ENCODE assay signal across 8 mouse cellular contexts in genomic region chr15:79928316-79928715, GRCm38 (mm10). TPM values are rescaled to one million over a fixed set of nuclear protein-coding genes. Genes with fewer than 3 reads are reported as not detected.
A peak's percentile ranks its signal among the peaks of the same experiment; 100 is the strongest.
DNase-seq lines count a peak whose midpoint lies in the region; ATAC-seq and TF ChIP-seq lines count a peak whose summit lies in the region.

No protein-coding gene starts in this region.

- H3K27me3 ChIP-seq in thymus, adult 2 months (ENCODE audit: control insufficient read depth, insufficient read depth, low read length) = peaks cover under 1% of the 10 kb centered on the region; the same call in 1 of the 2 replicates
- peaks cover 29% of the 10 kb centered on the region for H3K27me3 ChIP-seq in liver, embryonic 12.5 days (replicated peaks)

- no peak for ATAC-seq in liver, embryonic 12.5 days

- intact Hi-C loops in gastrocnemius, postnatal 36 days (cut with DNase I) = loop anchor here (5.0 kb wide), 1 partner anchor 96 kb away; the partner anchor contains the start of genes Cbx6 and Npcd

- TF ChIP-seq POLR2A in thymus, adult 2 months (IDR thresholded peaks at IDR 0.05; ENCODE audit: control insufficient read depth, extremely low read depth, insufficient read depth, low read length, poor library complexity) = no peak

- TF ChIP-seq CTCF in thymus, adult 2 months (IDR thresholded peaks at IDR 0.05; ENCODE audit: borderline replicate concordance, control insufficient read depth, extremely low read depth, insufficient read depth, low read length, poor library complexity) = no peak

- H3K4me1 ChIP-seq in thymus, adult 2 months (replicated peaks; ENCODE audit: control insufficient read depth, insufficient read depth, low read length) = peaks cover 36% of the 10 kb centered on the region
- peaks cover 47% of the 10 kb centered on the region for H3K4me1 ChIP-seq in liver, embryonic 12.5 days

- WGBS in thymus, adult 2 months = 96% methylated on average over 3 of the region's 3 CpGs
- WGBS in liver, embryonic 12.5 days (ENCODE audit: insufficient replicate concordance) = 77% methylated on average over 3 of the region's 3 CpGs

- H3K27ac ChIP-seq in thymus, adult 2 months (ENCODE audit: control insufficient read depth, insufficient read depth, low read length) = peak overlapping the region; percentile 86
- peak overlapping the region; percentile 93 for H3K27ac ChIP-seq in liver, embryonic 12.5 days

- H3K4me2 ChIP-seq in liver, embryonic 12.5 days = peak overlapping the region; percentile 77

- no peaks in the 10 kb centered on the region for H3K9me3 ChIP-seq in liver, embryonic 12.5 days (replicated peaks)

- H3K9ac ChIP-seq in liver, embryonic 12.5 days = peak overlapping the region; percentile 80

- peak; percentile 2 for DNase-seq in gastrocnemius, postnatal 10 days
- DNase-seq in gastrocnemius, postnatal 36 days = no peak
- no peak for DNase-seq in thymus, adult 2 months
- DNase-seq in thymus, postnatal 25 days = no peak
- DNase-seq in embryo, embryonic 9.5 days (ENCODE audit: extremely low spot score) = no peak
- no peak for DNase-seq in urinary bladder, postnatal 14 days (ENCODE audit: low spot score)
- no peak for DNase-seq in cerebellum, postnatal 25 days

- no peaks in the 10 kb centered on the region for H3K36me3 ChIP-seq in thymus, adult 2 months (ENCODE audit: control insufficient read depth, insufficient read depth, low read length)
- H3K36me3 ChIP-seq in liver, embryonic 12.5 days = no peaks in the 10 kb centered on the region

- no peak overlapping the region for H3K4me3 ChIP-seq in thymus, adult 2 months (ENCODE audit: control insufficient read depth, insufficient read depth, low read length)
- H3K4me3 ChIP-seq in liver, embryonic 12.5 days = peak overlapping the region; percentile 61

RNA-seq across cellular contexts. Expression of gene Apobec3, which starts 36.9 kb away (rescaled TPM):
- total RNA-seq in gastrocnemius, postnatal 10 days (2021) = 10 to 100 TPM in 1 of 2 experiments, 1 to 10 TPM in 1; 7.5 to 11.8 TPM
- total RNA-seq in gastrocnemius, postnatal 36 days (2021) = 1 to 10 TPM; 2.7 to 4.7 TPM
- polyA plus RNA-seq in thymus, adult 2 months (2012; rRNA removed) = 92.3 and 98.5 TPM in 2 replicates
- polyA plus RNA-seq in liver, embryonic 12.5 days (2016; fragmentation: Nextera tagmentation; extraction: Ambion mirVana) = 54.7 and 57.4 TPM in 2 replicates

RNA-seq across cellular contexts. Expression of gene Cbx7, which starts 42.6 kb away (rescaled TPM):
- 1 to 10 TPM; 2.9 to 4.1 TPM for total RNA-seq in gastrocnemius, postnatal 10 days (2021)
- total RNA-seq in gastrocnemius, postnatal 36 days (2021) = 10 to 100 TPM; 10.8 to 16.8 TPM
- polyA plus RNA-seq in thymus, adult 2 months (2012; rRNA removed) = 61.9 and 72.6 TPM in 2 replicates
- 1.8 and 2.0 TPM in 2 replicates for polyA plus RNA-seq in liver, embryonic 12.5 days (2016; fragmentation: Nextera tagmentation; extraction: Ambion mirVana)
